Mouse (Mus musculus) small intestine, adult 2 months (tissue): Measurements from ENCODE around the gene Steap2.

ENCODE experiments used
- CTCF ChIP-seq: fragments of 200-500 bp; IDR thresholded peaks from 2 replicates; pipeline ENCODE4 v1.5.1; 2012; ENCODE audit warnings: low read depth, mild to moderate bottlenecking, control low read depth, inconsistent platforms, low read length, moderate library complexity, mixed read lengths; ENCODE audit not compliant: insufficient replicate concordance, insufficient read length; ENCODE audit errors: extremely low read depth
- POLR2A ChIP-seq: fragments of 200-500 bp; IDR thresholded peaks from 2 replicates; pipeline ENCODE4 v1.6.1; 2012; ENCODE audit warnings: low read depth, mild to moderate bottlenecking, control low read depth, inconsistent platforms, low read length, moderate library complexity

DNA sequence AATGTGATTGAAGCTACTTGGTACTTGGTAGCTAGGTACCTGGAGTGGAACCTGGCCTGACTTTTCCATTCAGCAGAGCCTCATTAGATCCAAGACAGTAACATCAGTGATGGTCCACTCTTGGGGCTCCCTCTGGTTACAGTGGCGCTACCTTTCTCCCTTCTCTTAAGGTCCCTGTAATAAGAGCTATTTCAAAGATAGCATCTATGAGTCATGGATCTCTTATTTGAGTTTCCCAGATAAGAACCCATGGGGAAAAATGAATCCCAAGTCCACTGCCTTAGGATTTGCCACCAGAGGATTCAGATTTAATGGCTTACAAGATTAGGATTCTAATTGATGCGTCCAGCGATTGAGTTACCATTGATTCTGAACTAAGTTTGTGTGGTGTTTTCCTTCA is 37.8 kb upstream of the Steap2 start:
- TF ChIP-seq CTCF (no peak), POLR2A (no peak)
